Mouse (Mus musculus) G1E (cell line): Measurements from ENCODE around the gene Hacl1.

ENCODE experiments used
- CTCF ChIP-seq: IDR thresholded peaks from 2 replicates; pipeline ENCODE4 v1.5.1; 2012; ENCODE audit warnings: low read depth, low read length, inconsistent platforms, mixed read lengths
- GATA1 ChIP-seq: IDR thresholded peaks from 2 replicates; pipeline ENCODE4 v1.6.1; 2012; ENCODE audit warnings: borderline replicate concordance, low read length, inconsistent platforms, mixed read lengths
- GATA2 ChIP-seq: IDR thresholded peaks from 2 replicates; pipeline ENCODE4 v1.6.1; 2012; ENCODE audit warnings: low read depth, low read length, inconsistent platforms, borderline replicate concordance
- POLR2AphosphoS5 ChIP-seq: IDR thresholded peaks from 2 replicates; pipeline ENCODE4 v1.6.1; 2012; ENCODE audit warnings: low read depth, low read length, inconsistent platforms; ENCODE audit not compliant: insufficient replicate concordance
- TAL1 ChIP-seq: conservative IDR thresholded peaks from 2 replicates; pipeline ENCODE4 v1.6.1; 2012; ENCODE audit warnings: low read depth, low read length, inconsistent platforms, mixed read lengths

- no peak for TF ChIP-seq POLR2AphosphoS5
- TF ChIP-seq CTCF: no peak
- TF ChIP-seq TAL1: no peak
- TF ChIP-seq GATA1: no peak
- no peak for TF ChIP-seq GATA2
Measured at GRCm38 (mm10) chr14:31665566-31665940, 24.5 kb upstream of the Hacl1 start.
